Mouse (Mus musculus): ENCODE results near the gene Chd2. TPM values are rescaled to one million over a fixed set of nuclear protein-coding genes. Genes with fewer than 3 reads are reported as not detected.

Chd2 gene
- polyA plus RNA-seq, 1 experiment from 2014 or later: 47.8 TPM

Other genes starting within 250 kb of the Chd2 start
- gene Rgma, start 166.3 kb downstream of the Chd2 start, polyA plus RNA-seq (2014; fragmentation: Nextera tagmentation; extraction: Ambion mirVana): 15.9 and 21.7 TPM in 2 replicates
- gene Fam174b, start 198.5 kb upstream of the Chd2 start, polyA plus RNA-seq (2014; fragmentation: Nextera tagmentation; extraction: Ambion mirVana): 34.4 and 36.6 TPM in 2 replicates